Mouse (Mus musculus): ENCODE data around the gene Grn. TPM values are rescaled to one million over a fixed set of nuclear protein-coding genes. Genes with fewer than 3 reads are reported as not detected.

Gene Grn
- polyA plus RNA-seq, 1 experiment: 79.1 TPM

DNA sequence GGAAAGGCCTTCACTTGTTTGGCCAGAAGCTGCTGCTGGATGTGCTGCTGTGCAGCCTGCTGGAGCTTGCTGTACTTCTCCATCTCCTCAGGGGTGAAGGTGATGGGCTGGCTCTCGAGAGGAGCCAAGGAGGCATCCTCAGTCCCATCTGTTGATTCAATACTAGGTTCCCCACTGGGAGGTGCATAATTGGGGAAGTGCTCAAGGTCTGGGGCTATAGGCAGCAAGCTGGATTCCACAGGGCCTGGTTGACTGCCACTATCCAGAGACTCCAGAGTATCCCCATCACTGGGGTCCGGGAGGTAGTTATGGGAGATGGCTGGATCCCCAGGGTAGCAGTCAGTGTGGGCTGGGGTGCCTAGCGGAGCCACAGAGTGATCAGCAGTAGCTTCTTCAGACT, 48.6 kb downstream of the Grn start:
- TF ChIP-seq MYOG (IDR thresholded peaks at IDR 0.05; ENCODE audit: control insufficient read depth, extremely low read depth, insufficient read length): no peak
- TF ChIP-seq MYOD1 (IDR thresholded peaks at IDR 0.05; ENCODE audit: control insufficient read depth, insufficient read length, low read depth): no peak
- TF ChIP-seq MAX (IDR thresholded peaks at IDR 0.05): no peak
- TF ChIP-seq CEBPB (IDR thresholded peaks at IDR 0.05; ENCODE audit: low read depth): no peak
- no peak for TF ChIP-seq CTCF (IDR thresholded peaks at IDR 0.05; ENCODE audit: control insufficient read depth, insufficient read depth, insufficient read length)
- TF ChIP-seq FOSL1 (IDR thresholded peaks at IDR 0.05; ENCODE audit: insufficient read depth, low read length, poor library complexity, severe bottlenecking): no peak
- TF ChIP-seq USF1 (IDR thresholded peaks at IDR 0.05; ENCODE audit: low read depth): no peak

DNA sequence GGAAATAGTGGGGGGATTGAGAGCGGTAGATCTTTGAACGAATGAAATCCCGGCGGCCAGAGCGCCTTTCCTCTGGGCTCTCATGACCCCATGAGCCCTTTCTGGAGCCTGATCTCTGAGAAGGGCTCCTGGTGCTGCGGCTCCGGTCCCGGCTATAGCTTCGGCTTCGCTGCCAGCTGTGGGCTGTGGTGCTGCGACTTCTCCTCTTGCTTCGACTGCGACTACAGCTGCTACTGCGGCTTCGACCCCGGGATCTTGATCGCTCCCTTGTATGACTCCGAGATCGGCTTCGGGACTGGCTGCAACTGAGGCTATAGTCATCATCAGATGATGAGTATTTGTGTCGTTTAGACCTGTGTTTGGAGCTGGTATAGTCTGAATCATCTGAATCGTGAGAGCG, 49.5 kb downstream of the Grn start:
- H3K79me2 ChIP-seq (ENCODE audit: control insufficient read depth, insufficient read depth): no peaks in the 10 kb centered on the region
- no peaks in the 10 kb centered on the region for H3K79me3 ChIP-seq (ENCODE audit: low read depth)
- no peak overlapping the region for H3K4me3 ChIP-seq (ENCODE audit: insufficient read depth, poor library complexity, severe bottlenecking)
- H3ac ChIP-seq (ENCODE audit: control insufficient read depth, insufficient read length, low read depth): no peak overlapping the region
- no peaks in the 10 kb centered on the region for H3K27me3 ChIP-seq (ENCODE audit: control insufficient read depth, insufficient read depth, insufficient read length)
- TF ChIP-seq FOSL1 (IDR thresholded peaks at IDR 0.05; ENCODE audit: insufficient read depth, low read length, poor library complexity, severe bottlenecking) (no peak), USF1 (IDR thresholded peaks at IDR 0.05; ENCODE audit: low read depth) (no peak), CTCF (IDR thresholded peaks at IDR 0.05; ENCODE audit: control insufficient read depth, insufficient read depth, insufficient read length) (no peak), MAX (IDR thresholded peaks at IDR 0.05) (no peak), MYOG (IDR thresholded peaks at IDR 0.05; ENCODE audit: control insufficient read depth, extremely low read depth, insufficient read length) (no peak), CEBPB (IDR thresholded peaks at IDR 0.05; ENCODE audit: low read depth) (no peak), MYOD1 (IDR thresholded peaks at IDR 0.05; ENCODE audit: control insufficient read depth, insufficient read length, low read depth) (no peak)
- peaks cover 69% of the 10 kb centered on the region for H3K36me3 ChIP-seq (ENCODE audit: control insufficient read depth, insufficient read depth)

More for the DNA sequence above, 48.6 kb downstream of the Grn start:
- no peaks in the 10 kb centered on the region for H3K27me3 ChIP-seq (ENCODE audit: control insufficient read depth, insufficient read depth, insufficient read length)
- H3K36me3 ChIP-seq (ENCODE audit: control insufficient read depth, insufficient read depth): peaks cover 61% of the 10 kb centered on the region
- no peak overlapping the region for H3K4me3 ChIP-seq (ENCODE audit: insufficient read depth, poor library complexity, severe bottlenecking)
- H3K79me3 ChIP-seq (ENCODE audit: low read depth): no peaks in the 10 kb centered on the region
- no peak overlapping the region for H3ac ChIP-seq (ENCODE audit: control insufficient read depth, insufficient read length, low read depth)
- no peaks in the 10 kb centered on the region for H3K79me2 ChIP-seq (ENCODE audit: control insufficient read depth, insufficient read depth)

DNA sequence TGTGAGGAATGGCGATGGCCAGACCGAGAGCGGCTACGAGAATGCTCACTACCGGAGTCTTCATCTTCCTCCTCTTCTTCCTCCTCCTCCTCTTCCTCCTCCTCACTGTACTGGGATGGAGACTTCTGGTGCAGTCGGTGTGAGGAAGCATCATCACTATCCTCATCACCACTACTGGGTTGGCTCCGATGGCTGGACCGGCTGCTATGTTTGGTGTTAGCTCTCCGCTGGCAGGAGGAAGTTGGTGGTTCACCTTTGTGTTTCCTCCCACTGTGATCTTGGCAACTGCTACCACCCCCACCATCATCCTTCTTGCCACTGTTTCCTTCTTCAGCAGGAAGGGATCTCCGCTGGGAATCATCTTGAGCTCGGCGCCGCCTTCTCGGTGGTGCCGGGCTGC, 50.0 kb downstream of the Grn start:
- Histone ChIP-seq H3K36me3 (ENCODE audit: control insufficient read depth, insufficient read depth) (peaks cover 73% of the 10 kb centered on the region), H3K79me3 (ENCODE audit: low read depth) (no peaks in the 10 kb centered on the region), H3K27me3 (ENCODE audit: control insufficient read depth, insufficient read depth, insufficient read length) (no peaks in the 10 kb centered on the region), H3K4me3 (ENCODE audit: insufficient read depth, poor library complexity, severe bottlenecking) (no peak overlapping the region), H3ac (ENCODE audit: control insufficient read depth, insufficient read length, low read depth) (no peak overlapping the region), H3K79me2 (ENCODE audit: control insufficient read depth, insufficient read depth) (no peaks in the 10 kb centered on the region)
- no peak for TF ChIP-seq MYOG (IDR thresholded peaks at IDR 0.05; ENCODE audit: control insufficient read depth, extremely low read depth, insufficient read length)
- no peak for TF ChIP-seq CTCF (IDR thresholded peaks at IDR 0.05; ENCODE audit: control insufficient read depth, insufficient read depth, insufficient read length)
- TF ChIP-seq MAX (IDR thresholded peaks at IDR 0.05): no peak
- TF ChIP-seq MYOD1 (IDR thresholded peaks at IDR 0.05; ENCODE audit: control insufficient read depth, insufficient read length, low read depth): no peak
- no peak for TF ChIP-seq CEBPB (IDR thresholded peaks at IDR 0.05; ENCODE audit: low read depth)

DNA sequence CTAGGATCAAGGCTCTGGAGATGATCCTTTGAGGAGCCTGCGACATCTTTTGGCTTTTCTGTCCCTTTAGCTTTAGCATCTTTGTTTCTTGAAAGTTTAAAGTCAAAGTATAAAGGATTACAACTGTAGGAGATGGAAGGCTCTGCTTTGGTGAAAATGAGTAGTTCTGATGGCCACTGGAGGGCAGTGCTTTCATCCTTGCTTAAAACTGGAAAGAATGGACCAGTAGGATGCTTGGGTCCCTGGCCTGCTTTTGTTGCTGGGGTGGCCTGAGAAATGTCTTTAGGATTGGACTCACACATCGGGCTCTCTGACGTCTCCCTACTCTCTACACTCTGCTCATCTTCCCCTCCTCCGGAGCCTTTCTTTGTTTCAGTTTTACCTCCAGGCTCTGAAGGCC, 50.8 kb downstream of the Grn start:
- no peaks in the 10 kb centered on the region for H3K79me2 ChIP-seq (ENCODE audit: control insufficient read depth, insufficient read depth)
- no peaks in the 10 kb centered on the region for H3K79me3 ChIP-seq (ENCODE audit: low read depth)
- no peaks in the 10 kb centered on the region for H3K27me3 ChIP-seq (ENCODE audit: control insufficient read depth, insufficient read depth, insufficient read length)
- H3K36me3 ChIP-seq (ENCODE audit: control insufficient read depth, insufficient read depth): peaks cover 77% of the 10 kb centered on the region
- H3K4me3 ChIP-seq (ENCODE audit: insufficient read depth, poor library complexity, severe bottlenecking): no peak overlapping the region
- H3ac ChIP-seq (ENCODE audit: control insufficient read depth, insufficient read length, low read depth): no peak overlapping the region
- TF ChIP-seq MAX (IDR thresholded peaks at IDR 0.05): no peak

DNA sequence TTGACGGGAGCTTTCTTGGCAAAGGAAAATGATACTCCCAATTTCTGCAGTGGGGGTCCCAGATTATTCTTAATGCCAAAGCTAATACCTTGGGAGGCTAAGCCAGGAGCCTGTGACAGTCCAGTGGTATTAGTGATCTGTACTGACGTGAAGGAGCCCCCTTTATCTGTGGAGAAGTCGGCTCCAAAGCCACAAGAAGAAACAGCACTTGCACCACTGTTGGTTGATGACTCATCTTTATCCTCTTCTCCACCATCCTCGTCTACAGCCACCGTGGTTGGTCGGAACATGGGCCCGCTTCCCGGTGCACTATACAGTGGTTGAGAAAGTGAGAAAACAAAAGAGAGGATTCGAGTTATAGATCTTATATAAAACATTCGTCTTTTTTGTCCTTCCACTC, 51.7 kb downstream of the Grn start:
- Histone ChIP-seq H3K79me2 (ENCODE audit: control insufficient read depth, insufficient read depth) (no peaks in the 10 kb centered on the region), H3ac (ENCODE audit: control insufficient read depth, insufficient read length, low read depth) (no peak overlapping the region), H3K79me3 (ENCODE audit: low read depth) (no peaks in the 10 kb centered on the region), H3K27me3 (ENCODE audit: control insufficient read depth, insufficient read depth, insufficient read length) (no peaks in the 10 kb centered on the region), H3K4me3 (ENCODE audit: insufficient read depth, poor library complexity, severe bottlenecking) (no peak overlapping the region), H3K36me3 (ENCODE audit: control insufficient read depth, insufficient read depth) (peaks cover 84% of the 10 kb centered on the region)
- TF ChIP-seq MYOD1 (IDR thresholded peaks at IDR 0.05; ENCODE audit: control insufficient read depth, insufficient read length, low read depth) (no peak), MAX (IDR thresholded peaks at IDR 0.05) (no peak), FOSL1 (IDR thresholded peaks at IDR 0.05; ENCODE audit: insufficient read depth, low read length, poor library complexity, severe bottlenecking) (no peak), MYOG (IDR thresholded peaks at IDR 0.05; ENCODE audit: control insufficient read depth, extremely low read depth, insufficient read length) (no peak), CTCF (IDR thresholded peaks at IDR 0.05; ENCODE audit: control insufficient read depth, insufficient read depth, insufficient read length) (no peak), USF1 (IDR thresholded peaks at IDR 0.05; ENCODE audit: low read depth) (no peak), CEBPB (IDR thresholded peaks at IDR 0.05; ENCODE audit: low read depth) (no peak)

Small RNA genes lying within 50 kb of the gene (microRNA-seq; reads per million reads assigned to microRNA genes)
- gene Mir6930 (ENCODE audit: borderline microRNAs expressed): not detected

Other genes starting within 250 kb of the Grn start
- gene Lsm12, start 245.0 kb upstream of the Grn start, polyA plus RNA-seq (2012; fragmentation: generic; extraction: Trizol): 43.0 TPM
- 40.4 TPM for gene G6pc3, start 240.7 kb upstream of the Grn start, polyA plus RNA-seq (2012; fragmentation: generic; extraction: Trizol)
- 74.9 TPM for gene Hdac5, start 200.1 kb upstream of the Grn start, polyA plus RNA-seq (2012; fragmentation: generic; extraction: Trizol)
- 12.0 TPM for gene BC030867, start 181.4 kb upstream of the Grn start, polyA plus RNA-seq (2012; fragmentation: generic; extraction: Trizol)
- gene Asb16, start 161.6 kb upstream of the Grn start, polyA plus RNA-seq (2012; fragmentation: generic; extraction: Trizol): not detected
- 25.2 TPM for gene Tmub2, start 145.4 kb upstream of the Grn start, polyA plus RNA-seq (2012; fragmentation: generic; extraction: Trizol)
- gene Atxn7l3, start 133.7 kb upstream of the Grn start, polyA plus RNA-seq (2012; fragmentation: generic; extraction: Trizol): 33.9 TPM
- 70.2 TPM for gene Ubtf, start 110.6 kb upstream of the Grn start, polyA plus RNA-seq (2012; fragmentation: generic; extraction: Trizol)
- not detected for gene Slc4a1, start 64.1 kb upstream of the Grn start, polyA plus RNA-seq (2012; fragmentation: generic; extraction: Trizol)
- gene Rundc3a, start 36.9 kb upstream of the Grn start, polyA plus RNA-seq (2012; fragmentation: generic; extraction: Trizol): 2.2 TPM
- 174 TPM for gene Slc25a39, start 22.4 kb upstream of the Grn start, polyA plus RNA-seq (2012; fragmentation: generic; extraction: Trizol)
- 6.3 TPM for gene Fam171a2, start 17.4 kb downstream of the Grn start, polyA plus RNA-seq (2012; fragmentation: generic; extraction: Trizol)
- 1.3 TPM for gene Itga2b, start 39.8 kb downstream of the Grn start, polyA plus RNA-seq (2012; fragmentation: generic; extraction: Trizol)
- gene Gpatch8, start 126.1 kb downstream of the Grn start, polyA plus RNA-seq (2012; fragmentation: generic; extraction: Trizol): 7.3 TPM
- 0.26 TPM for gene Gm11627, start 149.1 kb downstream of the Grn start, polyA plus RNA-seq (2012; fragmentation: generic; extraction: Trizol)
- gene Fzd2, start 174.1 kb downstream of the Grn start, polyA plus RNA-seq (2012; fragmentation: generic; extraction: Trizol): 42.1 TPM
- gene Meioc, start 233.4 kb downstream of the Grn start, polyA plus RNA-seq (2012; fragmentation: generic; extraction: Trizol): not detected

Data from C2C12 (cell line).